Mouse (Mus musculus) lung, postnatal 0 days (tissue): Measurements from ENCODE around the gene Cep78. TPM values are rescaled to one million over a fixed set of nuclear protein-coding genes. Genes with fewer than 3 reads are reported as not detected.

Experiments used
- ATAC-seq: fragments of 200-750 bp; cut with Nextera tagmentation; 2 replicates; pipeline ENCODE4 v1.8.0; 2017; ENCODE audit warnings: moderate library complexity
- DNase-seq: peaks from one replicate; pipeline ENCODE4 v3.0.0-alpha.2; 2016; ENCODE audit warnings: low spot score
- H3K27ac ChIP-seq: fragments of 300-500 bp; sonication (generic); 2 replicates; pipeline ENCODE4 v1.5.1; 2014; ENCODE audit warnings: antibody characterized with exemption, mild to moderate bottlenecking, low read length, mixed read lengths
- H3K27me3 ChIP-seq: fragments of 300-500 bp; sonication (generic); replicated peaks from 2 replicates; pipeline ENCODE4 v1.6.1; 2014; ENCODE audit warnings: low read length, mixed read lengths; ENCODE audit not compliant: insufficient read depth
- H3K36me3 ChIP-seq: fragments of 300-500 bp; sonication (generic); 2 replicates; pipeline ENCODE4 v1.6.1; 2014; ENCODE audit warnings: low read length, mixed read lengths; ENCODE audit not compliant: insufficient read depth
- H3K4me1 ChIP-seq: fragments of 300-500 bp; sonication (generic); 2 replicates; pipeline ENCODE4 v1.6.1; 2014; ENCODE audit warnings: antibody characterized with exemption, low read depth, low read length, mixed read lengths; ENCODE audit not compliant: insufficient read depth
- H3K4me2 ChIP-seq: fragments of 300-500 bp; sonication (generic); replicated peaks from 2 replicates; pipeline ENCODE4 v1.6.1; 2014; ENCODE audit warnings: low read depth, mild to moderate bottlenecking, low read length, moderate library complexity, mixed read lengths
- H3K4me3 ChIP-seq: fragments of 300-500 bp; sonication (generic); 2 replicates; pipeline ENCODE4 v1.5.1; 2014; ENCODE audit warnings: low read depth, low read length
- H3K9ac ChIP-seq: fragments of 300-500 bp; sonication (generic); replicated peaks from 2 replicates; pipeline ENCODE4 v1.6.1; 2014; ENCODE audit warnings: low read depth, mild to moderate bottlenecking
- H3K9me3 ChIP-seq: fragments of 300-500 bp; sonication (generic); 2 replicates; pipeline ENCODE4 v1.6.1; 2016; ENCODE audit warnings: low read length, mixed read lengths
- CTCF ChIP-seq: IDR thresholded peaks from 2 replicates; pipeline ENCODE4 v1.5.1; 2016; ENCODE audit warnings: antibody characterized with exemption, mild to moderate bottlenecking
- EP300 ChIP-seq: IDR thresholded peaks from 2 replicates; pipeline ENCODE4 v1.6.1; 2016; ENCODE audit warnings: antibody characterized with exemption, mild to moderate bottlenecking, control low read depth
- WGBS: fragments of 180-500 bp; shearing (Covaris S2); extraction: QIAGEN DNeasy Blood & Tissue Kit; methylation state at CpG from one replicate; pipeline ENCODE4 v1.1.7; 2014; 5-methylcytosine and 5-hydroxymethylcytosine counted together
- polyA plus RNA-seq: library from polyadenylated mRNA; unstranded; fragments of >200 nt; fragmentation: Nextera tagmentation; extraction: Ambion mirVana; gene quantifications from 2 replicates; pipeline ENCODE4 v1.2.1, GENCODE M21; 2015

The Cep78 gene
- polyA plus RNA-seq, 1 experiment from 2014 or later, result 10.4 TPM

DNA sequence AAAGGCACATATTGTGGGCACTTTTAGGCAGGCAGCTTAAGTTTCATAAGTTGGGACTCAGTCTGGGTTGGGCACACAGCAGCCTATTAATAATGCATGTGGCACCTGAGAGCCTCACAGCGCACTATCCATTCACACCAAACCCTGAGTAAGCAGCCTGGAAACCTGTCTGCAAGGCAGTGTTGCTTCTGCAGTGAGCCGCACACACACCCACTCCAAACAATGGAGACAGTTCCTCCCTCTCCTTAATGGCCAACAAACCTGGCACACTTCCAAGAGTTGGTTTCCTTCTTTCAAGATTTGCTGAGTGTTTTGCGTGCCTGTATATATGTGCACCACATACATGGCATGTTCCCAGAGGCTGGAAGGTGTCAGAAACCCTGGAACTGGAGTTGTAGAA lies 34.6 kb downstream of the Cep78 start:
- 38% methylated on average over 3 of the region's 3 CpGs for WGBS
- H3K9ac ChIP-seq, result no peak overlapping the region
- no peak overlapping the region for H3K27ac ChIP-seq
- DNase-seq (peak; percentile 60), ATAC-seq (peak; percentile 34)
- H3K36me3 ChIP-seq, result no peaks in the 10 kb centered on the region
- H3K4me1 ChIP-seq, result no peaks in the 10 kb centered on the region
- H3K27me3 ChIP-seq, result no peaks in the 10 kb centered on the region
- no peak overlapping the region for H3K4me2 ChIP-seq
- no peak overlapping the region for H3K4me3 ChIP-seq
- TF ChIP-seq EP300 (no peak), CTCF (no peak)
- no peaks in the 10 kb centered on the region for H3K9me3 ChIP-seq

DNA sequence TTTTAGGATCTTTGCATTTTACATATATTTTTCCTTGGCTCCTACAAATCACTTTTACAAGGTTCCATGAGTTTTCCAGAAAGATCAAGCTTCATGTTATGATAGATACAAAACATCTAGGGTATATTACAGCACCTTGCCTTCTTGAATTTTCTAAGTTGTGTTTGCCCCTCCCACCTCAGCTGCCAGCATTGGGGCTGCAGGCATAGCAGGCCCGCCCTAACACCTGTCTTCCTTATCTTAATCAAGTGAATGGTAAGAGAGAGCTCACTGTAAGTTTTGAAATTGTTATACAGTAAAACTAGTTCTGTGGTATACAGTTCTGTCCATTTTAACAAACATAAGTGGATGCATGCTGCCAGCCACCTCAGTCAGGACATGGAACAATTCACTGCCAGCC lies 35.9 kb downstream of the Cep78 start:
- Histone ChIP-seq H3K27ac (no peak overlapping the region), H3K9me3 (no peaks in the 10 kb centered on the region), H3K4me3 (no peak overlapping the region), H3K4me1 (no peaks in the 10 kb centered on the region), H3K9ac (no peak overlapping the region), H3K36me3 (no peaks in the 10 kb centered on the region), H3K4me2 (no peak overlapping the region), H3K27me3 (no peaks in the 10 kb centered on the region)
- ATAC-seq (no peak), DNase-seq (no peak)
- TF ChIP-seq CTCF (no peak), EP300 (no peak)
- 77% methylated on average over 1 of the region's 1 CpGs for WGBS

DNA sequence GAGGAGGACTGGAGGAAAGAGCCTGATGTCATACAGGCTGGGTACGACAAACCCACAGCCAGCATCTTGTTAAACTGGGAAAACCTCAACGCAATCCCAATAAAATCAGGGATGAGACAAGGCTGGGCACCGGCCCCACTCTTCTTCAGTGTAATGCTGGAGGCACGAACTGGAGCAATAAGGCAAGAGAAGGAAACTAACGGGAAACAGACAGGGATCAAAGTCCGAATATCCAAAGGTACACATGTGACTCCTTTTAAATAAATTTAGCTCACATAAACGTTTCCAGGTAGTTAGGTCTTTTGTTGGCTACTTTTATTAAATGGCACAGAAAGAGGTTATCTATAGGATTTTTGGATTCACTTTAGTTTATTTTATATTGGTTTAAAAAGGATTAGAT lies 36.4 kb downstream of the Cep78 start:
- WGBS, result 92% methylated on average over 7 of the region's 7 CpGs
- no peak for TF ChIP-seq EP300
- TF ChIP-seq CTCF, result no peak
- Histone ChIP-seq H3K27me3 (no peaks in the 10 kb centered on the region), H3K4me2 (no peak overlapping the region), H3K4me3 (no peak overlapping the region), H3K9ac (no peak overlapping the region), H3K4me1 (no peaks in the 10 kb centered on the region), H3K36me3 (no peaks in the 10 kb centered on the region), H3K9me3 (no peaks in the 10 kb centered on the region), H3K27ac (no peak overlapping the region)
- DNase-seq (no peak), ATAC-seq (no peak)

DNA sequence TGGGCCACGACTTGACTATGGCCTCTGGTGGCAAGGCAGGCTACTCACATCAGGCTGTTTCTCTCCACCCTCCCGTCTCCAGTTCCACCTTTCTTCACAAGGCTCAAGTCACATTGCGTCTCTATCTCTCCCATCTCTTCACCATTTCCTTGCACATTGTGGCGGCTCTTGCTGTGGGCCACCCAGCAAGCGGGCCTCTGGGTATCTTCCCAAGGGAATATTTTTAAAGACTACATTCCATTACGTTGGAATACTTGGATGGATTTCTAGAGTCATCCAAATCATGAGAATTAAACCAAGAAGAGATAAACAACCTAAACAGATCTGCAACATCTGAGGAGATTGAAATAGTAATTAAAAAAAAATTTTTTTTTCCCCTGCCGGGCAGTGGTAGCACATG lies 37.6 kb downstream of the Cep78 start, which contains the start of gene Psat1:
Gene Psat1 (minus strand): TSS at position 101 of the 400 bp plus-strand sequence.
- H3K27me3 ChIP-seq, result no peaks in the 10 kb centered on the region
- H3K9ac ChIP-seq, result no peak within 1 kb of the TSS
- no peak for TF ChIP-seq EP300
- no peak for TF ChIP-seq CTCF
- H3K4me1 ChIP-seq, result no peaks in the 10 kb centered on the region
- H3K36me3 ChIP-seq, result no peaks in the 10 kb centered on the region
- H3K4me3 ChIP-seq, result no peak within 1 kb of the TSS
- WGBS, result 72% methylated on average over 7 of the region's 7 CpGs
- ATAC-seq (no peak), DNase-seq (no peak)
- H3K27ac ChIP-seq, result 0 out of 2 replicates have a peak within 1 kb of the TSS, but pooled peaks have one; percentile 47
- no peak within 1 kb of the TSS for H3K4me2 ChIP-seq
- no peaks in the 10 kb centered on the region for H3K9me3 ChIP-seq

DNA sequence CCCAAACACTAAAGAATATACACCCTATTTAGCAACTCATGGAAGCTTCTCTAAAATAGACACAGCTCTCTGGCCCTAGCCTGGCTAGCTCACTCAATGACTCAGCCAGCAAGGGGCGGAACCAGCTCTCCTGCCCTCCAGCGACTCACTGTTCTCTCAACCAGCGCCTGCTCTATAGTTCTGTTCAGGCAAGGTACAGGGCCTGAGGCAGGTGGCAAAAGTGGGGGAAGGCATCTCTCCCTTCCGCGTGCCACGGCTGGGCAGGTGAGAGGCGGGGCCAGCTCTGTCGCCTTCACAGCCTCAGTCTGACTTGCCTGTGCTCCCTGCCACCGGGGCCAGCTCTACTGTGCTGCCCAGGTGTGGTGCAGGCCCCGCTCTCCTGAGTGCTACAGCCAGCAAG lies 38.1 kb downstream of the Cep78 start:
- Histone ChIP-seq H3K9me3 (no peaks in the 10 kb centered on the region), H3K27ac (no peak overlapping the region), H3K27me3 (no peaks in the 10 kb centered on the region), H3K36me3 (no peaks in the 10 kb centered on the region), H3K9ac (no peak overlapping the region), H3K4me2 (no peak overlapping the region), H3K4me1 (no peaks in the 10 kb centered on the region), H3K4me3 (no peak overlapping the region)
- ATAC-seq, result peak; percentile 89
- 53% methylated on average over 10 of the region's 10 CpGs for WGBS
- TF ChIP-seq CTCF (0 out of 2 replicates have a peak, but pooled peaks have one; percentile 2), EP300 (no peak)
- peak; percentile 63 for DNase-seq

DNA sequence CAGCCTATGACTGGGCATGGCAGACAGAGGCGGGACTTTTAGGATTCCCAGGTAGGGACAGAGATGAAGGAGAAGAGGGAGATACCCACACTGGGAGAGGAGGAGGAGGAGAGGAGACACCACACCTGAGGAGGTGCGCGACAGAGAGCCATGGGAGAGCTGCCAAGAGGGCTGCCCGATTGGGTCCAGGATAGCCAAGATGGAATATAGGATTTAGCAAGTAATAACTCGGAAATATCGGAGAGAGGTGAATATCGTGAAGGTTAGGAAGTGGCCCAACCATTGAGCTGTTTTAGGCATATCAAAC lies 41.7 kb downstream of the Cep78 start:
- Histone ChIP-seq H3K27me3 (no peaks in the 10 kb centered on the region), H3K9ac (no peak overlapping the region), H3K27ac (no peak overlapping the region), H3K4me3 (no peak overlapping the region), H3K36me3 (no peaks in the 10 kb centered on the region), H3K9me3 (no peaks in the 10 kb centered on the region), H3K4me2 (no peak overlapping the region), H3K4me1 (no peaks in the 10 kb centered on the region)
- TF ChIP-seq CTCF (no peak), EP300 (no peak)
- ATAC-seq (no peak), DNase-seq (no peak)
- 83% methylated on average over 7 of the region's 7 CpGs for WGBS
